Mouse (Mus musculus) lung, postnatal 0 days (tissue): ENCODE measurements at regions not wholly inside any gene's neighbourhood (a gene's known extent, or its start where the extent isn't known, plus 50 kb on each side); places are given as distances from the start of the nearest gene placed in this dataset.

ENCODE experiments used
- CTCF ChIP-seq: IDR thresholded peaks from 2 replicates; pipeline ENCODE4 v1.5.1; 2016; ENCODE audit warnings: antibody characterized with exemption, mild to moderate bottlenecking
- EP300 ChIP-seq: IDR thresholded peaks from 2 replicates; pipeline ENCODE4 v1.6.1; 2016; ENCODE audit warnings: antibody characterized with exemption, mild to moderate bottlenecking, control low read depth

GRCm38 (mm10) chr7:136050116-136050515, 334.0 kb upstream of the Mki67 start:
- TF ChIP-seq CTCF, result peak; percentile 34; the same call in 1 of the 2 replicates
- TF ChIP-seq EP300, result no peak
